Mouse (Mus musculus) central nervous system, embryonic 18 days (tissue): ENCODE results near the gene Aasdhppt. TPM values are rescaled to one million over a fixed set of nuclear protein-coding genes. Genes with fewer than 3 reads are reported as not detected.

Experiments used
- polyA plus RNA-seq: library from polyadenylated mRNA; depleted of rRNA; stranded (reverse); fragments of >200 nt; gene quantifications from 2 replicates; pipeline ENCODE4 v1.2.3, GENCODE M21; 2012; rRNA removed

Gene Aasdhppt
- 10.7 and 11.6 TPM in 2 replicates for polyA plus RNA-seq

GRCm38 (mm10) chr9:4309351-4310085, at the start of gene Aasdhppt, which contains the start of gene Kbtbd3:
Gene Aasdhppt (minus strand): TSS chr9:4309471.
Gene Kbtbd3 (plus strand): TSS chr9:4309833.

Other genes starting within 250 kb of the Aasdhppt start
- gene Kbtbd3, start 362 bp upstream of the Aasdhppt start, polyA plus RNA-seq: 3.4 and 4.1 TPM in 2 replicates
- gene Msantd4, start 67.1 kb upstream of the Aasdhppt start, polyA plus RNA-seq: 34.1 and 37.1 TPM in 2 replicates